Mouse (Mus musculus) liver, embryonic 15.5 days (tissue): Measurements from ENCODE around the gene Nbl1. TPM values are rescaled to one million over a fixed set of nuclear protein-coding genes. Genes with fewer than 3 reads are reported as not detected.

Source experiments
- ATAC-seq: fragments of 200-750 bp; cut with Nextera tagmentation; 2 replicates; pipeline ENCODE4 v1.8.0; 2017; ENCODE audit warnings: moderate number of reproducible peaks, mild to moderate bottlenecking, moderate library complexity; ENCODE audit not compliant: insufficient read depth
- H3K27ac ChIP-seq: fragments of 300-500 bp; sonication (generic); replicated peaks from 2 replicates; pipeline ENCODE4 v1.5.1; 2015; ENCODE audit warnings: mild to moderate bottlenecking, inconsistent platforms
- H3K27me3 ChIP-seq: fragments of 300-500 bp; sonication (generic); 2 replicates; pipeline ENCODE4 v1.6.1; 2015; ENCODE audit warnings: mild to moderate bottlenecking, inconsistent platforms
- H3K36me3 ChIP-seq: fragments of 300-500 bp; sonication (generic); replicated peaks from 2 replicates; pipeline ENCODE4 v1.6.1; 2015; ENCODE audit warnings: moderate library complexity, mild to moderate bottlenecking, inconsistent platforms
- H3K4me1 ChIP-seq: fragments of 300-500 bp; sonication (generic); replicated peaks from 2 replicates; pipeline ENCODE4 v1.6.1; 2015; ENCODE audit warnings: inconsistent platforms
- H3K4me2 ChIP-seq: fragments of 300-500 bp; sonication (generic); 2 replicates; pipeline ENCODE4 v1.6.1; 2015; ENCODE audit warnings: moderate library complexity, mild to moderate bottlenecking, inconsistent platforms
- H3K4me3 ChIP-seq: fragments of 300-500 bp; sonication (generic); replicated peaks from 2 replicates; pipeline ENCODE4 v1.5.1; 2015; ENCODE audit warnings: mild to moderate bottlenecking, inconsistent platforms
- H3K9ac ChIP-seq: fragments of 300-500 bp; sonication (generic); 2 replicates; pipeline ENCODE4 v1.6.1; 2015; ENCODE audit warnings: moderate library complexity, mild to moderate bottlenecking, inconsistent platforms
- H3K9me3 ChIP-seq: fragments of 300-500 bp; sonication (generic); replicated peaks from 2 replicates; pipeline ENCODE4 v1.6.1; 2016; ENCODE audit warnings: inconsistent platforms
- WGBS: fragments of 180-500 bp; shearing (Covaris S2); methylation state at CpG from one replicate; pipeline ENCODE4 v1.1.7; 2015; ENCODE audit warnings: mixed read lengths; ENCODE audit not compliant: insufficient replicate concordance; 5-methylcytosine and 5-hydroxymethylcytosine counted together
- polyA plus RNA-seq: library from polyadenylated mRNA; unstranded; fragments of >200 nt; fragmentation: Nextera tagmentation; extraction: Ambion mirVana; gene quantifications from 2 replicates; pipeline ENCODE4 v1.2.1, GENCODE M21; 2015

Gene Nbl1
- polyA plus RNA-seq, 1 experiment from 2014 or later = 3.0 TPM

DNA sequence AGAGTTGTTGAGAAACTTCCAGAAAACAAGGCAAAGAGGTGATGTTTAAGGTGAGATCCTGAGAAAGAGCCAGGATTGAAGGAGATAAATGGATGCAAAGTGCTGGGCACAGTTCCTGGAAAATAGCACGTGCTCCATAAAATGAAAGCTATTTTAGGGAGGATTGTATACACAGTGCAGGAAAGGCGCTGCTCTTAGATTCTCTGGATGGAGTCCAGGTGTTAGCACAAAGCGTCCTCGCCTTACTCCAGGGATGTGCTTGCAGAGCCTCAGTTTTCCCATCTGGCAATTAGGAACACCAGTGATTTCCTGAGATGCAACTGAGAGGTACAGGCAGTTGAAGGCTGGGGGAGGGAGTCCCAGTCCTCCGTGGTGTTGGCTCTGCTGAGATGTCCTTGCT lies 3.4 kb upstream of the Nbl1 start:
- peaks cover 46% of the 10 kb centered on the region for H3K27me3 ChIP-seq
- no peak overlapping the region for H3K4me3 ChIP-seq
- WGBS = 66% methylated on average over 5 of the region's 5 CpGs
- no peak for ATAC-seq
- no peaks in the 10 kb centered on the region for H3K9me3 ChIP-seq
- peaks cover 15% of the 10 kb centered on the region for H3K4me1 ChIP-seq
- H3K36me3 ChIP-seq = peaks cover 4% of the 10 kb centered on the region; the same call in 1 of the 2 replicates
- H3K27ac ChIP-seq = no peak overlapping the region
- no peak overlapping the region for H3K9ac ChIP-seq
- H3K4me2 ChIP-seq = no peak overlapping the region

- 55% methylated on average over 1 of the region's 1 CpGs for WGBS
- Histone ChIP-seq H3K27ac (no peak overlapping the region), H3K4me3 (no peak overlapping the region), H3K9me3 (no peaks in the 10 kb centered on the region), H3K4me1 (peaks cover 15% of the 10 kb centered on the region), H3K4me2 (no peak overlapping the region), H3K9ac (no peak overlapping the region), H3K36me3 (no peaks in the 10 kb centered on the region), H3K27me3 (peaks cover 53% of the 10 kb centered on the region)
- ATAC-seq = no peak
Measured at GRCm38 (mm10) chr4:139095406-139095805, 2.6 kb upstream of the Nbl1 start.

DNA sequence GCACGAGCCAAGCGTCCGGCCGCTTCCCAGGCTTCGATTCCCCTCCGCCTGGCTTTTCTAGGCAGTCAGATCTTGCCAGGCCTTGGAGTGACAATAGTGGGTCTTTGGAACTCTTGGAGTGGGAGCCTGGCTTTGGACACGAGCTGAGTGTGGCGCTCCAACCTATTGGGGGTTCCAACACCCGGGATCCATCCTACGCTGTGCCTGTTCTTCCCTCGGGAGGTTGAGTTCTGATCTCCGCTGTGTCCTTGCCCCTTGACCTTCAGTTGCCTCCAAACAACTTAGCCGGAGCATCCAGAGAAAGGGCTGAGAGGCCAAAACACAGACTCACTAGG lies 370 bp upstream of the Nbl1 start:
- Histone ChIP-seq H3K4me1 (peaks cover 15% of the 10 kb centered on the region), H3K36me3 (no peaks in the 10 kb centered on the region), H3K9me3 (no peaks in the 10 kb centered on the region), H3K27me3 (peaks cover 75% of the 10 kb centered on the region), H3K9ac (no peak overlapping the region), H3K27ac (no peak overlapping the region), H3K4me2 (peak overlapping the region; percentile 69), H3K4me3 (peak overlapping the region; percentile 47)
- no peak for ATAC-seq
- 34% methylated on average over 12 of the region's 13 CpGs for WGBS

DNA sequence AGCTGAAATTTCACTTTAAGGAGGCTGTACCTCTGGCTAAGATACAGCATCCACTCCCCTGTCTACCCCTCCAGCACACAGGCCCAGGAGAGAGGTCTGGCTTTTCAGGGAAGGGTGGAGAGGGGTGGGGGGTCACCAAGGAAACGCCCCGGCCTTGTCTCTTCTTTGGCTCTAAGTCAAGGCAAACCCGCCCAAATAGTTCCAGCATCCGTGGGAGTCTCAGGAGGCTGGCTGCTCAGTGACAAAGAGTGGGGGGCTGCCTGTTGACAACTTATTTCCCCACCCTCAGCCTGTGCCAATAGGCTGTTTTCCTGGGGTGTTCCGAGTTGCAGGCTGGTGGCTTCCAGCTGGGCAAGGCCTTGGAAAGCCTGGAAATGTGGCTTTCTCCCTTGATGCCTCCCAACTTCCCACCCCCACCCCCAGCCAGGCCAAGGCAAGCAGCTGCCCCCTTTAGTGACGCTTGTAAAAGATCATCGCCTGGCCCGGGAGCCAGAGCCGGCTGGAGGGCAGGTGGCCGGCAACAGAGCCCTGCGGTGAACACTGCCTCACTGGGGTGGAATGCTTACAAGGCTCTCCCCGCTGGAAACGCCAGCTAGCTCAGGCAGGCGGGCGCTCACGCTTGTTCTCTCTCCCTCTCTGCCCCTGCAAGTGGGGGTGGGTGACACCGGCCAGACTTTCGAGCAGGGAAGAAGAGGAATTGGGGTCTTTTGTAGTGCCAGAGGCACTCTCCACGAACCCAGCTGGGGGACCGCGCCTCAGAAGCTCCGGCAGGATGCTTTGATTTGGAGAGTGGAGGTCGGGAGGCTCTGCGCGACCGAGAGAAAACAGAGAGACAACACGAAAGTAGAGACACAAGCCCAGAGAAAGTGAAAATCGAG lies 1.1 kb downstream of the Nbl1 start:
- 6% methylated on average over 28 of the region's 28 CpGs for WGBS
- H3K9ac ChIP-seq = no peak overlapping the region

GRCm38 (mm10) chr4:139091066-139091465 lies 1.7 kb downstream of the Nbl1 start:
- no peak for ATAC-seq
- WGBS = 32% methylated on average over 7 of the region's 7 CpGs
- Histone ChIP-seq H3K9me3 (no peaks in the 10 kb centered on the region), H3K27me3 (peaks cover 94% of the 10 kb centered on the region), H3K9ac (no peak overlapping the region), H3K4me1 (peaks cover 15% of the 10 kb centered on the region), H3K27ac (no peak overlapping the region), H3K4me3 (no peak overlapping the region), H3K36me3 (no peaks in the 10 kb centered on the region), H3K4me2 (no peak overlapping the region)

More for the DNA sequence above, 1.1 kb downstream of the Nbl1 start:
- peaks cover 15% of the 10 kb centered on the region for H3K4me1 ChIP-seq
- no peak overlapping the region for H3K27ac ChIP-seq
- peak overlapping the region; percentile 69 for H3K4me2 ChIP-seq
- H3K9me3 ChIP-seq = no peaks in the 10 kb centered on the region
- no peak for ATAC-seq
- H3K4me3 ChIP-seq = peak overlapping the region; percentile 47
- no peaks in the 10 kb centered on the region for H3K36me3 ChIP-seq
- H3K27me3 ChIP-seq = peaks cover 90% of the 10 kb centered on the region

DNA sequence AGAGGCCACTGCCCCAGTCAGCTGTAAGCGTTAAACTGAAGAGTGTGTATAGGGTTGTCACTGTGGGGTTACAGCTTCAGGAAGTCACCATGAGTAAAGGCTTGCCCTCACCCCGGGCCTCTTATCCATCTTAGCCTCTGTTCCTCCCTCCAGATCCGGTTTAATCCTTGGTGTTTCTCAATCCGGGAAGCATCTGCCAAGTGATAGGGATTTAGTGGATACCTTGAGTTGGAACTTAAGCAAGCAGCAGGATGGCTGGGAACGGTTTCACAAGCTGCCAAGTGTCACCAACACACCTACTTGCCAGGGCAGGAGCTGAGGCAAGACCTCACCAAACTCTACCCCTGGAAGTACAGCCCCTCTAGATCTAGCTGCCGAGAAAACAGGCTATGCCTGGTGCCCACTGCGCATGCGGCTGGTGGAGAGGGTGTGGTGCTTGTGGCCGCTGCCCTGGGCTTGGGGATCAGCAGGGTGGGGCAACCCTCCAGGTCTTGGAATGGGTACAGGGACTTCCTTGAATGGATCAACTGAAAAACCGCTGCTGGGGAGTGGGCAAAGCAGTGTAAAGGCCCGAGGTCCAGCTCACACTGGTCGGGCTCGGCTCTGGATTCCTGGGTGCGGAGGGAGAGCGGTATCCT lies 2.4 kb downstream of the Nbl1 start:
- H3K9me3 ChIP-seq = no peaks in the 10 kb centered on the region
- H3K36me3 ChIP-seq = no peaks in the 10 kb centered on the region
- peaks cover 95% of the 10 kb centered on the region for H3K27me3 ChIP-seq
- H3K4me1 ChIP-seq = peaks cover 15% of the 10 kb centered on the region
- H3K4me3 ChIP-seq = no peak overlapping the region
- H3K4me2 ChIP-seq = no peak overlapping the region
- no peak overlapping the region for H3K27ac ChIP-seq
- 48% methylated on average over 15 of the region's 15 CpGs for WGBS
- ATAC-seq = no peak
- H3K9ac ChIP-seq = no peak overlapping the region

GRCm38 (mm10) chr4:139088982-139089671 lies 3.7 kb downstream of the Nbl1 start:
- H3K36me3 ChIP-seq = no peaks in the 10 kb centered on the region
- H3K9me3 ChIP-seq = no peaks in the 10 kb centered on the region
- no peak overlapping the region for H3K27ac ChIP-seq
- H3K27me3 ChIP-seq = peaks cover 95% of the 10 kb centered on the region
- ATAC-seq = no peak
- H3K9ac ChIP-seq = no peak overlapping the region
- WGBS = 40% methylated on average over 9 of the region's 9 CpGs
- peaks cover 15% of the 10 kb centered on the region for H3K4me1 ChIP-seq
- H3K4me2 ChIP-seq = no peak overlapping the region
- no peak overlapping the region for H3K4me3 ChIP-seq

- Histone ChIP-seq H3K27ac (no peak overlapping the region), H3K9me3 (no peaks in the 10 kb centered on the region), H3K9ac (no peak overlapping the region), H3K4me3 (no peak overlapping the region), H3K4me1 (peaks cover 4% of the 10 kb centered on the region), H3K4me2 (no peak overlapping the region), H3K27me3 (peaks cover 89% of the 10 kb centered on the region), H3K36me3 (no peaks in the 10 kb centered on the region)
- WGBS = 43% methylated on average over 4 of the region's 4 CpGs
- ATAC-seq = no peak
Measured at GRCm38 (mm10) chr4:139086984-139087383, 5.8 kb downstream of the Nbl1 start.

DNA sequence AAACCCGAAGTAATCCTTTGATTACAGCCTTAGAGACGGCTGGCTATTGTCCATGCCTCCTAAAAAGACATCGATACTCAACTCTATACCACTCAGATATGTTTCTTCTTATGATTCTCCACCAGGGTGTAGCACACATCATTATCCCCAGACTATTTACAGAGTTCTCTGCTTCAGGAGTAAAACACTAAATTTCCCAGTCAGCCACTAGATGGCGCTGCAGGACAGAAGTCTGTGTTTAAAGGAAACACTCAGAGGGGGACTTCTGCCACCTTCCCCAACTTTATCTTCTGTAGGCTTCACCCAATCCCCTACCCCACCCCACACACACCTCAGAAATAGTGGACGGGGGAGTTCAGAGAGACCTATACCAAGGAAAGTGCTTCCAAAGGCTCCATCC lies 6.8 kb downstream of the Nbl1 start:
- no peak overlapping the region for H3K4me2 ChIP-seq
- H3K9ac ChIP-seq = no peak overlapping the region
- 10% methylated on average over 5 of the region's 5 CpGs for WGBS
- no peak overlapping the region for H3K4me3 ChIP-seq
- no peaks in the 10 kb centered on the region for H3K36me3 ChIP-seq
- no peaks in the 10 kb centered on the region for H3K4me1 ChIP-seq
- peaks cover 87% of the 10 kb centered on the region for H3K27me3 ChIP-seq
- no peak overlapping the region for H3K27ac ChIP-seq
- H3K9me3 ChIP-seq = no peaks in the 10 kb centered on the region
- ATAC-seq = no peak

GRCm38 (mm10) chr4:139085337-139085736 lies 7.5 kb downstream of the Nbl1 start:
- WGBS = 55% methylated on average over 11 of the region's 11 CpGs
- H3K27me3 ChIP-seq = peaks cover 82% of the 10 kb centered on the region
- no peak overlapping the region for H3K4me3 ChIP-seq
- H3K4me2 ChIP-seq = no peak overlapping the region
- no peaks in the 10 kb centered on the region for H3K4me1 ChIP-seq
- no peak for ATAC-seq
- no peak overlapping the region for H3K9ac ChIP-seq
- H3K9me3 ChIP-seq = no peaks in the 10 kb centered on the region
- H3K27ac ChIP-seq = no peak overlapping the region
- no peaks in the 10 kb centered on the region for H3K36me3 ChIP-seq
